Mouse (Mus musculus) lung, adult 2 months (tissue): ENCODE results near the gene Mprip.

Source experiments
- CTCF ChIP-seq: fragments of 200-500 bp; IDR thresholded peaks from 2 replicates; pipeline ENCODE4 v1.5.1; 2011; ENCODE audit warnings: mild to moderate bottlenecking, low read length, control low read depth; ENCODE audit not compliant: insufficient read depth
- POLR2A ChIP-seq: fragments of 200-500 bp; IDR thresholded peaks from 2 replicates; pipeline ENCODE4 v1.6.1; 2011; ENCODE audit warnings: low read depth, mild to moderate bottlenecking, control low read depth, low read length, borderline replicate concordance; ENCODE audit errors: extremely low read depth

DNA sequence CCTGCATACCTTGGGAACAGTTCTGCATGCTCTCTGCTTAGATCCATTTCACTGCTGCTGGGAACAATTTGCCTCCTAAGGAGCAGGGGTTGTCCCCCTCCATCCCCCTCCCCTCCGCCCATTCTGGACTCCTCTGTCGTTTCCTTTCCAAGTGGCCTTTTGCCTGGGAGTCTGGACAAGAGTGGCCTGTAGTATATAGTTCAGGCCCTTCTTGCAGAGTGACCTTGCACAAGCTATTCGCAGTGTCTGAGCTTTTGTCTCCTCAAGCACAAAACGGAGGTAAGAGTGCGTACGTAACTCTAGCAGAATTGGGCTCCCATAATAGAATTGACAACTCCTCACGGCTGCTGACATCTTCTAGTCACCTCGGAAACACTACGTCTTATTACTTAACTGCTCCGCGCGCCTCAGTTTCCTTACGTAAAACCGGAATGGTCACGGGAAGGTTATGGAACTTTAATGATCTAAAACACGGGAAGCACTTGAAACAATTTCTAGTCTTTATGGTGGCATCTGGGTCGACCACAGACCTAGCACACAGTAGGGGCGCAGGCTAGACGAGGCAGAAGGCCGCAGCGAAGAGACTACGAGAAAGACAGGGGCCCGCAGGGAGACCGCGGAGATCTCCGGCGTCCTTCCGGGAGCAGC lies 620 bp downstream of the Mprip start:
- TF ChIP-seq CTCF (no peak), POLR2A (no peak)
